Mouse (Mus musculus): ENCODE results near the gene Slc35a3. TPM values are rescaled to one million over a fixed set of nuclear protein-coding genes. Genes with fewer than 3 reads are reported as not detected.

Slc35a3 gene
- total and polyA plus RNA-seq, 3 experiments, result 19.2 to 20.3 TPM; not detected in 1

DNA sequence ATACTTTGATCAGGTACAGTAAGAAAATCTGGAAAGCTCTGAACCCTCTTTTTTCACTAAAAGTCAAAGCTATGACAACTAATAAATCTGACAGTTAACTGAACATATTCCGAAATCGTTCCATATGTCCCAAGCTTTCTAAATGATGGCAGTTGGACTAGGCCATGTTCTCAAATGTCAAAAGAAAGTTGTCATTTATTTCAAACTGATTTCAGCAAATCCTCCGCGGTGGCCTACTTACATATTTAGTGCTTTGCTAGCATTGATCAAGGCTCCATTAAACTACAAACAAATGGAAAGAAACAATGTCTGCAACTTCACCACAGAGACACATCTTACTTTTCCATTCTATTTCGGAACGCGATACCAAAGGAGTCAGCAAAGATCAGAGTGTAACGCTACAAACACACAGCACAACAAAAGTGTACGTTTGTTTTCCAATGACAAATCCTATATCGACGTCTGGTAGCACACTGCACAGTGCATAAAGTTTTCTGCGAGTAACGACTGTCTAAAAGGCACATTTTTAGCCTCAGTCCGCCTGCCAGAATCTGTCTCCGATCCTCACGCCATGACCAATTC is 51.3 kb downstream of the Slc35a3 start (continued):
- TF ChIP-seq MXI1 (IDR thresholded peaks at IDR 0.05; ENCODE audit: low read depth, low read length) (peak; percentile 72), NELFE (IDR thresholded peaks at IDR 0.05; ENCODE audit: low read depth, low read length) (no peak), ZKSCAN1 (IDR thresholded peaks at IDR 0.05; ENCODE audit: low read depth, low read length) (no peak), MYC (IDR thresholded peaks at IDR 0.05; ENCODE audit: low read depth, low read length) (no peak)

DNA sequence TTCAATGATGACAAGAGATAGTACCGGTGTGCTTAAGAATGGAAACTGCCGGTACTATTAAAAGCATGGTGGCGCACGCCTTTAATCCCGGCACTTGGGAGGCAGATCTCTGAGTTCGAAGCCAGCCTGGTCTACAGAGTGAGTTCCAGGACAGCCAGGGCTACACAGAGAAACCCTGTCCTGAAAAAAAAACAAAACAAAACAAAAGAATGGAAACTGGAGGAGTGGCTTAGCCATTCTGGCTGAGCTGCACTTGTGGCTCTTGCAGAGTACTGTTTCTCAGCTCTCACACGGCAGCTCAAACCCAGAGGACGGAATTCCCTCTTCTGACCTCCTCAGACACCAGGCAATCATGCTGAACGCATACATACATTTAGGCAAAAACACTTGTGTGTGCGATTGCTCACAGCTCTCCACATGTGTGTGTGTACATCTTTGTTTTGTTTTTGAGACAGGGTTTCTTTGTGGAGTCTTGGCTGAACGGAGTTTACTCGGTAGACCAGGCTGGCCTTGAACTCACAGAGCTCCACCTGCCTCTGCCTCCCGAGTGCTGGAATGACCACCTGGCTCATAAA is 52.7 kb downstream of the Slc35a3 start:
- peaks cover 68% of the 10 kb centered on the region for H3K79me2 ChIP-seq (ENCODE audit: control insufficient read depth, insufficient read depth, low read length, poor library complexity)
- H3K9ac ChIP-seq (ENCODE audit: control insufficient read depth, low read depth, low read length, poor library complexity, severe bottlenecking), result peak overlapping the region; percentile 6; the same call in 1 of the 2 replicates
- H3K36me3 ChIP-seq (ENCODE audit: control insufficient read depth in 1 of 2, insufficient read depth in 2 of 2, low read length in 2 of 2), result peaks cover 0 to 28% of the 10 kb centered on the region in 2 experiments; a peak in 3 of 4 replicates
- peaks cover 2 to 27% of the 10 kb centered on the region in 2 experiments; a peak in 2 of 4 replicates for H3K4me1 ChIP-seq (ENCODE audit: control insufficient read depth in 1 of 2, insufficient read depth in 2 of 2, low read length in 2 of 2)
- no peak overlapping the region for H3K4me3 ChIP-seq (ENCODE audit: control insufficient read depth in 1 of 2, insufficient read depth in 1 of 2, low read depth in 2 of 2, low read length in 2 of 2)
- no peak for DNase-seq (ENCODE audit: low read depth, low spot score)
- TF ChIP-seq MYC (IDR thresholded peaks at IDR 0.05; ENCODE audit: low read depth, low read length) (no peak), TBP (IDR thresholded peaks at IDR 0.05; ENCODE audit: low read depth, low read length) (no peak), MEF2A (IDR thresholded peaks at IDR 0.05; ENCODE audit: extremely low read depth, insufficient replicate concordance, low read depth, low read length, poor library complexity, severe bottlenecking) (no peak)
- H3K9me3 ChIP-seq (replicated peaks; ENCODE audit: insufficient read depth, low read length), result no peaks in the 10 kb centered on the region
- H3K27ac ChIP-seq (ENCODE audit: control insufficient read depth, low read depth, low read length), result no peak overlapping the region
- H3K27me3 ChIP-seq (ENCODE audit: control insufficient read depth in 1 of 2, insufficient read depth in 2 of 2, low read length in 2 of 2), result no peaks in the 10 kb centered on the region

DNA sequence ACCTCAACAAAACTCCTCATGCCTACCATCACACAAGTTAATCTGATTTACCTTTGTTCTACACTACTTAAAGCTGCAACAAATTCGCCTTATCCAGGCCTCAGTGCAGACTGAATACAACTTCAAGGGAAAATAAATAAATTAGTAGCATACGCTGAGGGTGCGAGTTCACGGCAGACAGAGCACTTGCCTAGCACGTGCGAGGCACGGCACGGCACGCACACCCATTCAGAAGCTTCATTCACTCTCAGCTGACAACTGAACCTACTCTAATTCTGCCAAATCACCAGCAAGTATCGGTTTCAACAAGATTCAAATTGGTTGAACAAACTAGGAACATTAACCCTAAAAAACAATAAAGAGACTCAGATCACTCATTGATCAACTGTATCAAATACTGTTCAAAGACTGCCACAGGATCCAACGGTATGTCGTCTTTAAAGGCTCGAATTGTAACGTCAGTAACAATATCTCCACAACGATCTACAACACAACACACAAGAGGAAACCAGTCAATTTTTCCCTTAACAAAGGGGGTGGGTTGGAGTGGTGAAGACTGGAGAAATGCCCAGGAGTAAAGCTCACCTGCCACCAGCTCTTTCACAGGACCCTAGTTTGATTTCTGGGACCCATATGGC is 53.6 kb downstream of the Slc35a3 start:
- peaks cover 0 to 30% of the 10 kb centered on the region in 2 experiments; a peak in 3 of 4 replicates for H3K36me3 ChIP-seq (ENCODE audit: control insufficient read depth in 1 of 2, insufficient read depth in 2 of 2, low read length in 2 of 2)
- no peak overlapping the region for H3K4me3 ChIP-seq (ENCODE audit: control insufficient read depth in 1 of 2, insufficient read depth in 1 of 2, low read depth in 2 of 2, low read length in 2 of 2)
- peaks cover 2 to 31% of the 10 kb centered on the region in 2 experiments; a peak in 3 of 4 replicates for H3K4me1 ChIP-seq (ENCODE audit: control insufficient read depth in 1 of 2, insufficient read depth in 2 of 2, low read length in 2 of 2)
- no peak for TF ChIP-seq ZKSCAN1 (IDR thresholded peaks at IDR 0.05; ENCODE audit: low read depth, low read length)
- TF ChIP-seq POLR2A (IDR thresholded peaks at IDR 0.05; ENCODE audit: control insufficient read depth in 1 of 2, insufficient read depth in 1 of 2, low read depth in 1 of 2, low read length in 2 of 2, poor library complexity in 1 of 2), result no peak
- TF ChIP-seq TBP (IDR thresholded peaks at IDR 0.05; ENCODE audit: low read depth, low read length), result no peak
- no peak for TF ChIP-seq KAT2A (conservative IDR thresholded peaks at IDR 0.05; ENCODE audit: low read depth, low read length)
- no peak for TF ChIP-seq GATA1 (IDR thresholded peaks at IDR 0.05; ENCODE audit: low read depth, low read length)
- TF ChIP-seq HCFC1 (IDR thresholded peaks at IDR 0.05; ENCODE audit: low read depth, low read length), result no peak
- no peak for TF ChIP-seq E2F4 (IDR thresholded peaks at IDR 0.05; ENCODE audit: borderline replicate concordance, low read depth, low read length)
- no peak for TF ChIP-seq TAL1 (IDR thresholded peaks at IDR 0.05; ENCODE audit: low read length)
- no peak for TF ChIP-seq SIN3A (IDR thresholded peaks at IDR 0.05; ENCODE audit: low read length)
- TF ChIP-seq POLR2AphosphoS2 (IDR thresholded peaks at IDR 0.05; ENCODE audit: low read length), result no peak
- TF ChIP-seq RCOR1 (IDR thresholded peaks at IDR 0.05; ENCODE audit: low read depth, low read length), result no peak
- TF ChIP-seq MAZ (IDR thresholded peaks at IDR 0.05; ENCODE audit: low read depth, low read length), result no peak
- no peak for TF ChIP-seq ZC3H11A (IDR thresholded peaks at IDR 0.05; ENCODE audit: low read depth, low read length)
- TF ChIP-seq ZMIZ1 (IDR thresholded peaks at IDR 0.05; ENCODE audit: low read depth, low read length), result no peak
- TF ChIP-seq GABPA (IDR thresholded peaks at IDR 0.05; ENCODE audit: low read depth, low read length), result no peak
- no peak for TF ChIP-seq ETS1 (IDR thresholded peaks at IDR 0.05; ENCODE audit: low read depth, low read length)
- TF ChIP-seq USF2 (IDR thresholded peaks at IDR 0.05; ENCODE audit: borderline replicate concordance in 1 of 2, insufficient read depth in 1 of 2, low read depth in 1 of 2, low read length in 2 of 2), result no peak
- TF ChIP-seq JUND (IDR thresholded peaks at IDR 0.05; ENCODE audit: low read depth, low read length), result no peak
- no peak for TF ChIP-seq BHLHE40 (IDR thresholded peaks at IDR 0.05; ENCODE audit: borderline replicate concordance, low read depth, low read length)
- H3K9me3 ChIP-seq (replicated peaks; ENCODE audit: insufficient read depth, low read length), result no peaks in the 10 kb centered on the region
- no peak overlapping the region for H3K9ac ChIP-seq (ENCODE audit: control insufficient read depth, low read depth, low read length, poor library complexity, severe bottlenecking)
- H3K27ac ChIP-seq (ENCODE audit: control insufficient read depth, low read depth, low read length), result no peak overlapping the region
- no peaks in the 10 kb centered on the region for H3K27me3 ChIP-seq (ENCODE audit: control insufficient read depth in 1 of 2, insufficient read depth in 2 of 2, low read length in 2 of 2)
- H3K79me2 ChIP-seq (ENCODE audit: control insufficient read depth, insufficient read depth, low read length, poor library complexity), result peaks cover 75% of the 10 kb centered on the region
- DNase-seq (ENCODE audit: low read depth, low spot score), result no peak
